Mouse (Mus musculus) adrenal gland (tissue): ENCODE measurements around the gene Mobp.

ENCODE experiments used
- intact Hi-C: fragments of 180-260 bp; cut with DNase I; formaldehyde crosslinking; loops from one replicate; pipeline ENCODE4 v1.15.1; 2025

Gene Mobp

GRCm38 (mm10) chr9:120134529-120135160, 14.9 kb upstream of the Mobp start:
- intact Hi-C loops, result no loop called here

GRCm38 (mm10) chr9:120135454-120135853, 14.1 kb upstream of the Mobp start:
- intact Hi-C loops, result no loop called here

GRCm38 (mm10) chr9:120140652-120141051, 8.9 kb upstream of the Mobp start:
- intact Hi-C loops, result loop anchor here (1.0 kb wide), 1 partner anchor 30 kb away; no protein-coding TSS in a partner anchor

- intact Hi-C loops, result no loop called here
Measured at GRCm38 (mm10) chr9:120144474-120144873, 5.0 kb upstream of the Mobp start.

GRCm38 (mm10) chr9:120151152-120151551, 1.6 kb downstream of the Mobp start:
- intact Hi-C loops, result no loop called here

GRCm38 (mm10) chr9:120151906-120152399, 2.4 kb downstream of the Mobp start:
- intact Hi-C loops, result no loop called here

- intact Hi-C loops, result no loop called here
Measured at GRCm38 (mm10) chr9:120158047-120158446, 8.5 kb downstream of the Mobp start.

- intact Hi-C loops, result no loop called here
Measured at GRCm38 (mm10) chr9:120163862-120164261, 14.4 kb downstream of the Mobp start.

- intact Hi-C loops, result no loop called here
Measured at GRCm38 (mm10) chr9:120167826-120168225, 18.3 kb downstream of the Mobp start.

- intact Hi-C loops, result no loop called here
Measured at GRCm38 (mm10) chr9:120171295-120171694, 21.8 kb downstream of the Mobp start.

GRCm38 (mm10) chr9:120174436-120175137, 25.1 kb downstream of the Mobp start:
- intact Hi-C loops, result no loop called here

GRCm38 (mm10) chr9:120178813-120179212, 29.3 kb downstream of the Mobp start:
- intact Hi-C loops, result no loop called here

GRCm38 (mm10) chr9:120184499-120184898, 35.0 kb downstream of the Mobp start:
- intact Hi-C loops, result no loop called here

- intact Hi-C loops, result no loop called here
Measured at GRCm38 (mm10) chr9:120186856-120187255, 37.3 kb downstream of the Mobp start.

- intact Hi-C loops, result loop anchor here (2.0 kb wide), 1 partner anchor 186 kb away; no protein-coding TSS in a partner anchor
Measured at GRCm38 (mm10) chr9:120190891-120191290, 41.4 kb downstream of the Mobp start.

- intact Hi-C loops, result loop anchor here (2.0 kb wide), 1 partner anchor 185 kb away; no protein-coding TSS in a partner anchor
Measured at GRCm38 (mm10) chr9:120191362-120192098, 42.0 kb downstream of the Mobp start.

- intact Hi-C loops, result no loop called here
Measured at GRCm38 (mm10) chr9:120192742-120193141, 43.2 kb downstream of the Mobp start.

- intact Hi-C loops, result no loop called here
Measured at GRCm38 (mm10) chr9:120200873-120201272, 51.4 kb downstream of the Mobp start.

GRCm38 (mm10) chr9:120201743-120202142, 52.2 kb downstream of the Mobp start:
- intact Hi-C loops, result no loop called here

- intact Hi-C loops, result no loop called here
Measured at GRCm38 (mm10) chr9:120202683-120203082, 53.2 kb downstream of the Mobp start.

GRCm38 (mm10) chr9:120203936-120204335, 54.4 kb downstream of the Mobp start:
- intact Hi-C loops, result no loop called here

- intact Hi-C loops, result no loop called here
Measured at GRCm38 (mm10) chr9:120206897-120207296, 57.4 kb downstream of the Mobp start.
